Mouse (Mus musculus) heart, postnatal 14 days (tissue): Measurements from ENCODE around the gene Mapkbp1. TPM values are rescaled to one million over a fixed set of nuclear protein-coding genes. Genes with fewer than 3 reads are reported as not detected.

Source experiments
- microRNA-seq, 2 experiments: library from miRNA; unstranded; fragments of <30 nt; microRNA quantifications; one replicate each; pipeline ENCODE4 v1.2.0; 2021 to 2022
- total RNA-seq, 2 experiments: library from RNA; stranded (reverse); gene quantifications; 2 replicates each; pipeline ENCODE4 v1.2.3; 2021

The Mapkbp1 gene
- total RNA-seq, 2 experiments from 2014 or later, result 11.0 to 12.2 TPM

Small RNAs within 50 kb of the gene (microRNA-seq; reads per million reads assigned to microRNA genes)
- gene Mir7665, result 0 to 0.12 reads per million in 2 experiments

Other genes starting within 250 kb of the Mapkbp1 start
- 1 to 10 TPM in 1 of 2 experiments, under 1 TPM in 1; 0.41 to 1.1 TPM for gene Itpka, start 230.4 kb upstream of the Mapkbp1 start, total RNA-seq
- not detected for gene Ltk, start 212.3 kb upstream of the Mapkbp1 start, total RNA-seq
- 10 to 100 TPM; 13.2 to 13.3 TPM for gene Rpap1, start 185.2 kb upstream of the Mapkbp1 start, total RNA-seq
- 1 to 10 TPM; 2.1 to 4.5 TPM for gene Tyro3, start 175.0 kb upstream of the Mapkbp1 start, total RNA-seq
- gene Mga, start 75.5 kb upstream of the Mapkbp1 start, total RNA-seq, result 10 to 100 TPM; 44.6 to 58.2 TPM
- gene Jmjd7, start 54.8 kb downstream of the Mapkbp1 start, total RNA-seq, result 1 to 10 TPM; 7.5 to 8.8 TPM
- gene Gm28042, start 54.8 kb downstream of the Mapkbp1 start, total RNA-seq, result 1 to 10 TPM; 1.1 to 2.1 TPM
- 1 to 10 TPM; 1.9 to 2.5 TPM for gene Pla2g4b, start 60.7 kb downstream of the Mapkbp1 start, total RNA-seq
- 100 to 1,000 TPM; 439 to 440 TPM for gene Ehd4, start 181.9 kb downstream of the Mapkbp1 start, total RNA-seq